Mouse (Mus musculus): ENCODE measurements around the gene Tbc1d22b. TPM values are rescaled to one million over a fixed set of nuclear protein-coding genes. Genes with fewer than 3 reads are reported as not detected.

Gene Tbc1d22b
- polyA plus RNA-seq, 1 experiment from 2014 or later = 19.1 TPM

GRCm38 (mm10) chr17:29569831-29570230, 20.2 kb downstream of the Tbc1d22b start:
- no peak for ATAC-seq (ENCODE audit: insufficient number of reproducible peaks, insufficient read depth, low FRiP score, low TSS enrichment)
- WGBS = 89% methylated on average over 6 of the region's 6 CpGs
- Histone ChIP-seq H3K4me3 (no peak overlapping the region), H3K4me1 (no peaks in the 10 kb centered on the region), H3K9me3 (no peaks in the 10 kb centered on the region), H3K9ac (no peak overlapping the region), H3K4me2 (replicated peaks) (no peak overlapping the region), H3K27ac (no peak overlapping the region), H3K36me3 (peaks cover 67% of the 10 kb centered on the region), H3K27me3 (no peaks in the 10 kb centered on the region)

GRCm38 (mm10) chr17:29579579-29580126, 30.1 kb downstream of the Tbc1d22b start:
- Histone ChIP-seq H3K27me3 (no peaks in the 10 kb centered on the region), H3K4me2 (replicated peaks) (no peak overlapping the region), H3K36me3 (peaks cover 75% of the 10 kb centered on the region), H3K27ac (no peak overlapping the region), H3K4me3 (no peak overlapping the region), H3K9me3 (no peaks in the 10 kb centered on the region), H3K4me1 (no peaks in the 10 kb centered on the region), H3K9ac (no peak overlapping the region)
- 77% methylated on average over 4 of the region's 4 CpGs for WGBS
- no peak for ATAC-seq (ENCODE audit: insufficient number of reproducible peaks, insufficient read depth, low FRiP score, low TSS enrichment)

DNA sequence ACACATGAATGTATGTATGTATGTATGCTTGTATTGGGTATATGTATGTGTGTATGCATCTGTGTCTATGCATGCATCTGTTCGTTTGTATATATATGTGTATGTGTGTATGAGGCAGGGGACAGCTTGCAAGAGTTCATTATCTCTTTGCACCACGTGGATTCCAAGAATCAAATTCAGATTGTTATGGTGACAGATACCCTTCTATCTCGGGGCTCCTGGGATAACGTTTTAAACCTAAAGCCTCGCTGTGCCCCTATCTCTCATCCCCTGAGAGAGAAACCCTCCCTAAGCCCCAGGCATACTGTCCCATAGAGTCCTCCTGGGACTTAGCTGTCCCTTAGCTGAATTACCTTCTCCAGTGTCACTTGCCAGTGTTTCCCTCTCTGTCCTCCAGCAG, 34.0 kb downstream of the Tbc1d22b start:
- H3K4me3 ChIP-seq = no peak overlapping the region
- H3K9ac ChIP-seq = no peak overlapping the region
- no peaks in the 10 kb centered on the region for H3K9me3 ChIP-seq
- ATAC-seq (ENCODE audit: insufficient number of reproducible peaks, insufficient read depth, low FRiP score, low TSS enrichment) = no peak
- no peak overlapping the region for H3K4me2 ChIP-seq (replicated peaks)
- H3K27me3 ChIP-seq = no peaks in the 10 kb centered on the region
- peaks cover 55% of the 10 kb centered on the region for H3K36me3 ChIP-seq
- no peaks in the 10 kb centered on the region for H3K4me1 ChIP-seq
- 86% methylated on average over 5 of the region's 5 CpGs for WGBS
- no peak overlapping the region for H3K27ac ChIP-seq

DNA sequence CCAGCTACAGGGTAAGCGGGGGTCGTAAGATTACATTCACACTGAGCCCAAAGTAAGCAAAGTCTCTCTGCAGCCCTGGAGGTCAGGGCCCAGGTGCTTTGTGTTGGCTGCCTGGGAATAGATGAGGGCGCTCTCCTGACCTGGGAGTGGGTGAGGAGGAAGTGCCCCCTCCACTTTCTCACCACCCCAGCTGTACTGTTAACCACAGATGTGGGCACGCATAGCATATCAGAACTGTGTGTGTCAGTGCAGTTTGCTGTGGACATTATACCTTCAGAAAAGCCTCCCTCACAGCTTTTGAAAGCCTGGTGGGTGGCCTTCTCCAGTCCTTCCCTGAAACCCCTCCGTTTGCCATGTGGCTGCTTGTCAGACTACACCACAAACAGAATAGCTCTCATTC, 34.7 kb downstream of the Tbc1d22b start:
- Histone ChIP-seq H3K9ac (no peak overlapping the region), H3K27me3 (no peaks in the 10 kb centered on the region), H3K4me1 (peaks cover 4% of the 10 kb centered on the region; the same call in 1 of the 2 replicates), H3K9me3 (no peaks in the 10 kb centered on the region), H3K4me2 (replicated peaks) (no peak overlapping the region), H3K4me3 (no peak overlapping the region), H3K36me3 (peaks cover 47% of the 10 kb centered on the region), H3K27ac (no peak overlapping the region)
- no peak for ATAC-seq (ENCODE audit: insufficient number of reproducible peaks, insufficient read depth, low FRiP score, low TSS enrichment)
- 69% methylated on average over 5 of the region's 5 CpGs for WGBS

DNA sequence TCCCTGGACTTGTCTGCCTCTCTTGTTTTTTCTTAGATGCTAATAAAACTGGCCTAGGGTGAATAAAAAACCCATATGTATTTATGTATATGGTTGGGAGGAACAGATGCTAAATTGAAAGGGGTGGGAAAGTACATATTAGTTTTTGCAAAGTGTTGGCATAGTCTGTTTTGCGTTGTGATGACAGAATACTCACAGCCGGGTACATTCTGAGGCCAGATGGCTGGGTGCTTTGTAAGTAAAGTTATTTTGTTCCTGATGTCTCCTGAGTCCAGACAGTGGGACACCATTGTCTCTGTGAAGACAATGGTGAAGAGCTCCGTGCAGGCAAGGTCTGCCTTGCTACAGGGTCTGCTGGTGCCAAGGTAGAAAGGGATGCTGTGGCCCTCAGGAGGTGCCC, 35.2 kb downstream of the Tbc1d22b start:
- Histone ChIP-seq H3K4me1 (peaks cover 9% of the 10 kb centered on the region; the same call in 1 of the 2 replicates), H3K9me3 (no peaks in the 10 kb centered on the region), H3K4me2 (replicated peaks) (no peak overlapping the region), H3K4me3 (no peak overlapping the region), H3K9ac (no peak overlapping the region), H3K36me3 (peaks cover 45% of the 10 kb centered on the region), H3K27ac (no peak overlapping the region), H3K27me3 (no peaks in the 10 kb centered on the region)
- 75% methylated on average over 3 of the region's 3 CpGs for WGBS
- no peak for ATAC-seq (ENCODE audit: insufficient number of reproducible peaks, insufficient read depth, low FRiP score, low TSS enrichment)

DNA sequence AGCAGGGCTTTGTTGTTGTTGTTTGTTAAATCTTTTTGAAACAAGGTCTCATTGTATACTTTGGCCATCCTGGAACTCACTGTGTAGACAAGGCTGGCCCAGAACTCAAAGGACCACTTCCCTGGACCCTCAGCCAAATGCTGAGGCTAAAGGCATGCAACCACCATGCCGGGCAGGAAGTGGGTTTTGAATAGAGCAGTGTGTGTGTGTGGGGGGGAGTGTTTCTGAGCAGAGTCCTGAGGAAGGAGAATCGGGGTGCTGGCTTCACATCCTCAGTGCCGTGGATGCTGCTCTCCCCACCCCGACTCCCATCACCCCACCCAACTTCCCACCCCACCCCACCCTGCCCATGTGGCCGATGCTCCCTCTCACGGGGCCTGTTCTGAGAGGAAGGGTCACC, 35.9 kb downstream of the Tbc1d22b start:
- WGBS = 80% methylated on average over 6 of the region's 6 CpGs
- Histone ChIP-seq H3K9ac (no peak overlapping the region), H3K4me1 (peaks cover 10% of the 10 kb centered on the region; the same call in 1 of the 2 replicates), H3K36me3 (peaks cover 40% of the 10 kb centered on the region), H3K27me3 (no peaks in the 10 kb centered on the region), H3K4me2 (replicated peaks) (no peak overlapping the region), H3K4me3 (no peak overlapping the region), H3K9me3 (no peaks in the 10 kb centered on the region), H3K27ac (no peak overlapping the region)
- no peak for ATAC-seq (ENCODE audit: insufficient number of reproducible peaks, insufficient read depth, low FRiP score, low TSS enrichment)

DNA sequence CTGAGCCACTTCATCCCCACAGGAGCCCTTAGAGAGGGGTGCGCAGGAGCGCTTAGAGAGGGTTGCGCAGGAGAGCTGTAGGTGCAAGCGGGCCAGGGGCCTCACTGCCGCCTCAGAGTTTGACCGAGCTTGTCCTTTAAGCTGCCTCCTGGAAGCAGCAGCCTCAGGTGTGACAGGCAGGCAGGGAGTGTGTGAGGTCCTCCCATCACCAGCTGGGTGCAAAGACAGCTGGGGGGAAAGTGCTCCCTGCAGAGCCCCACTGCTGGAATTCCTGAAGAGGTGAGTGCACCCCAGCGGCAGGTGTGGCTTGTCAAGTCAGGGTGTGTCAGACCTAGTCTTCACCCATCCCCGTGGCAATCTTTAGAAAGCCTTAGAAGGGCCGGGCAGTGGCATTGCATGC, 37.3 kb downstream of the Tbc1d22b start:
- H3K4me3 ChIP-seq = no peak overlapping the region
- H3K27me3 ChIP-seq = no peaks in the 10 kb centered on the region
- ATAC-seq (ENCODE audit: insufficient number of reproducible peaks, insufficient read depth, low FRiP score, low TSS enrichment) = no peak
- H3K4me2 ChIP-seq (replicated peaks) = no peak overlapping the region
- no peak overlapping the region for H3K9ac ChIP-seq
- peaks cover 30% of the 10 kb centered on the region for H3K36me3 ChIP-seq
- no peak overlapping the region for H3K27ac ChIP-seq
- WGBS = 83% methylated on average over 9 of the region's 9 CpGs
- peaks cover 10% of the 10 kb centered on the region; the same call in 1 of the 2 replicates for H3K4me1 ChIP-seq
- no peaks in the 10 kb centered on the region for H3K9me3 ChIP-seq

DNA sequence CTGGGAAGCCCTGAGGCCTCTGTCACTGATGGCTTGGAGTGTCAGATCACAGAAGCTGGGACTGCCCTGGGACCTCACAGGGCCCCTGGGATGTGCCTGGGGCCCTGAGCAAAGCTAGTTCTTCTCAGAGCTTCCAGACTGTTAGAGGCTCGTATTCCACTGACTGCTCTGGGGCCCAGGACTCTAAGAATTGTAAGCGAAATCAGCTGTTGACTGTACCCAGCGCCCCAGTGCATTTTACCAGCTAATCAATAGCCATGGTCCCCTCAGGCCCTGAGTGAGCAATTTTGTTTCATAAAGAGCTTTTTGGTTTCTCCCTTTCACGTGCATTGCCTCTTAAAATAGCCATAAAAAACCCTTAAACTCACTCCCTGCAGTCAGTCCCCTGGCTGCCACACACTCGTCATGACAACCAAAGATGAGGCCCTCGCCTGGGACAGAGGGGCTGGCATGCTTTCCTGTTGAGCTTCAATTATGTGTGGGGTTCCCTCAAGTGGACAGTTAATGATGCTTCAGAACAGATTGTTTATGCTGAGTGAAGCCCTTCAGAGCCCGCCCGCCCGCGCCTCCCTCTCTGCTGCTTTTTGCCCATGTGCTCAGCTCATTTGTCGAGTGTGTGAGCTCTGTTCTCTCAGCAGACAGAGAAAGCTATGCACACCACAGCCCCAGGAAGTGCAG, 39.8 kb downstream of the Tbc1d22b start:
- Histone ChIP-seq H3K9ac (no peak overlapping the region; the same call in 1 of the 2 replicates), H3K4me1 (peaks cover 10% of the 10 kb centered on the region; the same call in 1 of the 2 replicates), H3K36me3 (peaks cover 21% of the 10 kb centered on the region; the same call in 1 of the 2 replicates), H3K4me3 (no peak overlapping the region), H3K27me3 (no peaks in the 10 kb centered on the region), H3K9me3 (no peaks in the 10 kb centered on the region), H3K4me2 (replicated peaks) (no peak overlapping the region), H3K27ac (peak overlapping the region; percentile 54; the same call in 1 of the 2 replicates)
- ATAC-seq (ENCODE audit: insufficient number of reproducible peaks, insufficient read depth, low FRiP score, low TSS enrichment) = 0 out of 2 replicates have a peak, but pooled peaks have one; percentile 35
- 62% methylated on average over 11 of the region's 11 CpGs for WGBS

DNA sequence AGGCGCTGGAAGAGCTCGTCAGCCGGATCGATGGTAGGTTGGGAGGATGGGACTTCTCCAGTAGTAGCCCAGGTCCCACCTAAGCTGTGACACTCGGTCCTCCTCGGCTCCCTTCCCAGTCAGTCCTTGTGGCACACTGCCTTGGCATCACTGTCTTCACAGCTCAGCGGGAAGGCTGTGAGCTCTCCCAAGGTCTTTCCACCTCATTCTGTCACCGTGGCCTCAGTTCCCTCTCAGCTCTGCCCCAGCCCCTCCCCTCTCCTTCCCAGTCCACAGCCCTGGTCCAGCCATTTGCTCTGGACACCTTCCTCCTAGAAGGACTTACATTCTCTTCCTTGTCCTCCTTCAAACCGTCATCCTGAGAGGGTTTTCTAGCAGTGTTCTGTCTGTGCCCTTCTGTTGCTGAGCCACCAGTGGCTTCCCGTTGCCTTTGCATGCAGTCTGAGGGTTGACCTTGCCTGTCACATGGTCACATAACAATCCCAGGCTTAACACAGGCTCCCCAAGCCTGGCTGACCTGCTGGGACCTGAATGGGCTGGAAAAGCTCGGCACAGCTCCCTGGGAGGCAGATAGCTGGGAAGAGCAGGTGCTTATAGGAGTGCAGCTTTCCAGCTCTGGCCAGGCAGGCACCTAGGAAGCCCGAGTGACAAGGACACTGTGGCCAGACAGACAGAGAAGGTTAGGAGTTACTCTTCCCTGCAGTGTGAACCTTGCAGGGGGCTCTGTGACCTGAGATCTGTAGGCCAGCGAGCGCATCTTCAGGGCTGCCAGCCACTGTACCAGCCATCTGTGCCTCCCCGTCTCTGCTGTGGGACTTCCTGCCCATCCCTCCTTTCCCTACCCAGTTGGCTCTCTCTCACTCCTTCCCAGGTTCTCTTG, 46.5 kb downstream of the Tbc1d22b start:
- peaks cover 59% of the 10 kb centered on the region for H3K36me3 ChIP-seq
- H3K4me2 ChIP-seq (replicated peaks) = no peak overlapping the region
- no peaks in the 10 kb centered on the region for H3K9me3 ChIP-seq
- H3K27me3 ChIP-seq = no peaks in the 10 kb centered on the region
- H3K27ac ChIP-seq = no peak overlapping the region
- H3K4me3 ChIP-seq = no peak overlapping the region
- WGBS = 86% methylated on average over 15 of the region's 15 CpGs
- H3K9ac ChIP-seq = no peak overlapping the region
- ATAC-seq (ENCODE audit: insufficient number of reproducible peaks, insufficient read depth, low FRiP score, low TSS enrichment) = no peak
- H3K4me1 ChIP-seq = no peaks in the 10 kb centered on the region

DNA sequence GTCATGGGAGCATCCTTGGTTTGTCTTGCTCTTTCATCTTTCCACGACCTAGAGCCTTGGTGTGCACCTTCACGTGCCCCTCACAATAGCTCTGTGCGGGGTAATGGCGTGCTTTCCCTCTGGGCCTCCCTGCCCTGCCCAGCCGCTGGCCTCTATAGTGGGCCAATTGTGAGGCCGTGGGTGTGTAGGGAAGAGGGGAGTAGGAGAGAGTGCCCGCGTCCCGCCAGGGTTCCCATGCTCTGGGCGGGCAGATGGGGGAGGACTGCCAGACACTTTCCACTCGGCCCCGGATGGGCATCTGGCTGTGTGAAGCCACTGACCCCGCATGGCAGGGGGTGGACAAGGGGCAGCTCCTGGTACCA, 47.2 kb downstream of the Tbc1d22b start:
- H3K4me2 ChIP-seq (replicated peaks) = no peak overlapping the region
- H3K9me3 ChIP-seq = no peaks in the 10 kb centered on the region
- no peaks in the 10 kb centered on the region for H3K4me1 ChIP-seq
- no peak overlapping the region for H3K9ac ChIP-seq
- ATAC-seq (ENCODE audit: insufficient number of reproducible peaks, insufficient read depth, low FRiP score, low TSS enrichment) = no peak
- H3K27ac ChIP-seq = no peak overlapping the region
- peaks cover 59% of the 10 kb centered on the region for H3K36me3 ChIP-seq
- H3K27me3 ChIP-seq = no peaks in the 10 kb centered on the region
- 91% methylated on average over 13 of the region's 13 CpGs for WGBS
- H3K4me3 ChIP-seq = no peak overlapping the region

- H3K4me2 ChIP-seq (replicated peaks) = no peak overlapping the region
- no peak overlapping the region for H3K27ac ChIP-seq
- no peaks in the 10 kb centered on the region; the same call in 1 of the 2 replicates for H3K9me3 ChIP-seq
- no peaks in the 10 kb centered on the region for H3K4me1 ChIP-seq
- H3K9ac ChIP-seq = no peak overlapping the region
- H3K36me3 ChIP-seq = peaks cover 64% of the 10 kb centered on the region
- H3K4me3 ChIP-seq = no peak overlapping the region
- no peak for ATAC-seq (ENCODE audit: insufficient number of reproducible peaks, insufficient read depth, low FRiP score, low TSS enrichment)
- 93% methylated on average over 14 of the region's 14 CpGs for WGBS
- H3K27me3 ChIP-seq = no peaks in the 10 kb centered on the region
These were observed 49.5 kb downstream of the Tbc1d22b start for GRCm38 (mm10) chr17:29599051-29599450.

All from embryonic facial prominence, embryonic 12.5 days (tissue).